Mouse (Mus musculus) neural tube, embryonic 12.5 days (tissue): Measurements from ENCODE around the gene Gls. TPM values are rescaled to one million over a fixed set of nuclear protein-coding genes. Genes with fewer than 3 reads are reported as not detected.

Experiments used
- ATAC-seq: fragments of 200-750 bp; cut with Nextera tagmentation; 2 replicates; pipeline ENCODE4 v1.8.0; 2017; ENCODE audit warnings: low read depth, mild to moderate bottlenecking, moderate TSS enrichment, moderate library complexity; ENCODE audit not compliant: low FRiP score
- H3K27ac ChIP-seq: fragments of 300-500 bp; sonication (generic); 2 replicates; pipeline ENCODE4 v1.5.1; 2016
- H3K27me3 ChIP-seq: fragments of 300-500 bp; sonication (generic); replicated peaks from 2 replicates; pipeline ENCODE4 v1.6.1; 2016; ENCODE audit warnings: mild to moderate bottlenecking
- H3K36me3 ChIP-seq: fragments of 300-500 bp; sonication (generic); 2 replicates; pipeline ENCODE4 v1.6.1; 2016; ENCODE audit warnings: mild to moderate bottlenecking
- H3K4me1 ChIP-seq: fragments of 300-500 bp; sonication (generic); 2 replicates; pipeline ENCODE4 v1.6.1; 2016
- H3K4me2 ChIP-seq: fragments of 300-500 bp; sonication (generic); replicated peaks from 2 replicates; pipeline ENCODE4 v1.6.1; 2016; ENCODE audit warnings: mild to moderate bottlenecking
- H3K4me3 ChIP-seq: fragments of 300-500 bp; sonication (generic); 2 replicates; pipeline ENCODE4 v1.5.1; 2016
- H3K9ac ChIP-seq: fragments of 300-500 bp; sonication (generic); 2 replicates; pipeline ENCODE4 v1.6.1; 2016; ENCODE audit warnings: mild to moderate bottlenecking
- H3K9me3 ChIP-seq: fragments of 300-500 bp; sonication (generic); 2 replicates; pipeline ENCODE4 v1.6.1; 2016; ENCODE audit warnings: mild to moderate bottlenecking
- WGBS: fragments of 180-500 bp; shearing (Covaris S2); methylation state at CpG from one replicate; pipeline ENCODE4 v1.1.7; 2016; 5-methylcytosine and 5-hydroxymethylcytosine counted together
- polyA plus RNA-seq: library from polyadenylated mRNA; unstranded; fragments of >200 nt; fragmentation: Nextera tagmentation; extraction: Ambion mirVana; gene quantifications from 2 replicates; pipeline ENCODE4 v1.2.1, GENCODE M21; 2016

The Gls gene
- polyA plus RNA-seq, 1 experiment from 2014 or later = 38.3 TPM

- H3K36me3 ChIP-seq = no peaks in the 10 kb centered on the region
- WGBS = 92% methylated on average over 4 of the region's 4 CpGs
- ATAC-seq = no peak
Measured at GRCm38 (mm10) chr1:52260354-52261090, 27.5 kb upstream of the Gls start.

DNA sequence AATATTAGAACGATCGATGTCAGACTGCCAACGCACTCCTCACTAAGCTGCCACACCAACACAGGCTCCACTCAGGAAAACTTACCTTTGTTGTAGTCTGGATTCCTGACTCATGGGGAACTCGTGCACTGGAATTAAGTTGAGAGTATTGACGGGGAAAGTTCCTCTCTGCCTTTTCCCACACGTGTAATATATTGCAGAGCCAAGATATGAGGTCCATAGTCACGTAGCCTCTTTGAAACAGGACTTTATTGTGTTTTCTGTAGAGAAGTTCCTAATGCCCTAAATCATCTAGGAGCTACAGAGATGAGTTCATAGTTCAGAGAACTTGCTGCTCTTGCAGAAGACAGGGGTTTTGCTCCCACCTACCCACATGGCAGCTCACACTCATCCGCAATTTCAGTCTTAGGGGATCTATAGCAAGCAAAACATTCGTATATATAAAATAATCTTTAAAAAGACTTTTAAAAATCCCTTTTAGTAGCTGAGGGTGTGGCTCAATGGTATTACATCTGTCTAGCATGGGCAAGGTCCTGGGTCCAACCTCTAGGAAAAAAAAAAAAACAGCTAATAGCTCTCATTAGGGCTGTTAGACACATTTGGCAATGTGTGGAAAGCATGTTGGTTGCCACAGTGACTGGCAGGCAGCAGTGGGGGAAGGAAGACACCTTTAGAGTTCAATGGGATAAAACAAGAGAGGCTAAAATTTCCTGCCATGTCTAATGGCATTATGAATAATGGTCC, 25.1 kb upstream of the Gls start:
- ATAC-seq = no peak
- Histone ChIP-seq H3K27me3 (no peaks in the 10 kb centered on the region), H3K36me3 (no peaks in the 10 kb centered on the region), H3K9ac (no peak overlapping the region), H3K9me3 (no peaks in the 10 kb centered on the region), H3K4me2 (no peak overlapping the region), H3K4me1 (no peaks in the 10 kb centered on the region), H3K27ac (no peak overlapping the region), H3K4me3 (no peak overlapping the region)
- 88% methylated on average over 9 of the region's 9 CpGs for WGBS

More at GRCm38 (mm10) chr1:52260354-52261090, 27.5 kb upstream of the Gls start:
- H3K9ac ChIP-seq = no peak overlapping the region
- H3K27ac ChIP-seq = no peak overlapping the region
- no peaks in the 10 kb centered on the region for H3K27me3 ChIP-seq
- no peaks in the 10 kb centered on the region for H3K4me1 ChIP-seq
- no peaks in the 10 kb centered on the region for H3K9me3 ChIP-seq
- H3K4me2 ChIP-seq = no peak overlapping the region
- no peak overlapping the region for H3K4me3 ChIP-seq

DNA sequence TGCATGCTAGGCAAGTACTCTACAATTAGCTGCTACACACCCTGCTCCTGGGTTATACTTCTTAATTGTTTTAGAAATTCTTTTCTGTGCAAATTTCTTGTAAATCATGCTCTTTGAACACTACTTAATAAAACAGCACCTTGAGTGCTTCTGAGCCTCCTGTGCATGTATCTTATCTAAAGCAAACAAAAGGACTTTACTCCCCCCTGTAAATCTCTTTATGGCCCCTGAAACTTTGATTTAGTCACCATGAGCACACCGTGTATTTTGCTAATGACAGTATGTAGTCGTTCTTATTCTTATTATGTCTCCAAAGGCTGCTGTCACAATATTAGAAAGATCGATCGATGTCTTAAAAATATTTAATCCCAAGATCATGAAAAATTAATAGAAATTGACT, 23.9 kb upstream of the Gls start:
- H3K27ac ChIP-seq = no peak overlapping the region
- no peaks in the 10 kb centered on the region for H3K4me1 ChIP-seq
- ATAC-seq = no peak
- H3K4me3 ChIP-seq = no peak overlapping the region
- H3K4me2 ChIP-seq = no peak overlapping the region
- H3K27me3 ChIP-seq = no peaks in the 10 kb centered on the region
- no peaks in the 10 kb centered on the region for H3K9me3 ChIP-seq
- no peak overlapping the region for H3K9ac ChIP-seq
- WGBS = 76% methylated on average over 4 of the region's 4 CpGs
- H3K36me3 ChIP-seq = no peaks in the 10 kb centered on the region

GRCm38 (mm10) chr1:52256194-52256593, 23.2 kb upstream of the Gls start:
- ATAC-seq = no peak
- Histone ChIP-seq H3K36me3 (no peaks in the 10 kb centered on the region), H3K4me2 (no peak overlapping the region), H3K27ac (no peak overlapping the region), H3K4me3 (no peak overlapping the region), H3K4me1 (no peaks in the 10 kb centered on the region), H3K9ac (no peak overlapping the region), H3K27me3 (no peaks in the 10 kb centered on the region), H3K9me3 (no peaks in the 10 kb centered on the region)
- WGBS = 80% methylated on average over 4 of the region's 4 CpGs

DNA sequence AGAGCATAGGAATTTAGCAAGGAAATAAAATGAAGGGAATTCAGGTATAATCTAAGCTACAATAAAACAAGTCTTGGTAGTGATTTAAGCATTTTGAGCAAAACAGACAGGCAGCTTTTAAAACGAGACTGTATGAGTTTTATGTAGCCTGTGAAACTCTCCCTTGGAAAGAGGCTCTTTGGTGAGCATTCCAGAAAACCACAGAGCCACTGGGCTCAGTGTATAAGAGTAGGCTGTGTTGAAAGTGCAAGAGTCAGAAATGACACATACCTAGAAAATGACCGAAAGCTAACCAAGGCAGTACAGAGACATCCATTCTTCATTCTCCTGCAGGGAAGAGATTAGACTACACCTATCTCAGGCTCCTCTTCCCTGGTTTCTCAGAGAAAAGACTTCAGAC, 21.4 kb upstream of the Gls start:
- no peak for ATAC-seq
- H3K4me2 ChIP-seq = no peak overlapping the region
- no peak overlapping the region for H3K27ac ChIP-seq
- H3K9me3 ChIP-seq = no peaks in the 10 kb centered on the region
- no peak overlapping the region for H3K9ac ChIP-seq
- no peaks in the 10 kb centered on the region for H3K27me3 ChIP-seq
- no peak overlapping the region for H3K4me3 ChIP-seq
- H3K4me1 ChIP-seq = no peaks in the 10 kb centered on the region
- no peaks in the 10 kb centered on the region for H3K36me3 ChIP-seq
- WGBS = 82% methylated on average over 2 of the region's 2 CpGs

DNA sequence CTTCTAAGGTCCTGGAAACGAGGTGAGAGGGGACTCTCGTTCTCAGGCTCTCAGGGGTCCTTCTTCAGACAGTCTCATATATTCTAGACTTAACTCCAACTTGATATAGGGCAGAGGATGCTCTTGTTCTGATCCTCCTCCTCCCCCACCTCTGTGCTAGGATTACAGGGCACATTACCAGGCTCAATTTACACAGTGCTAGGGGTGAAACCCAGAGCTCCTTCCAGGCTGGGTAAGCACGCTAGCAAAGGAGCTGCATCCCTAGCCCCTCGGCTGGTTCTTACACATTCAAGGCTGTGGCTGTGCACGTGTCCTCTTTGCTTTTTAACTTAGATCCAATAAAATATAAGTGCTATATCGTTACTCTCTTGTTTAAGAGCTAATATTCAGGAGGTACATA, 20.4 kb upstream of the Gls start:
- Histone ChIP-seq H3K4me3 (no peak overlapping the region), H3K4me1 (no peaks in the 10 kb centered on the region), H3K36me3 (no peaks in the 10 kb centered on the region), H3K27me3 (no peaks in the 10 kb centered on the region), H3K9me3 (no peaks in the 10 kb centered on the region), H3K4me2 (no peak overlapping the region), H3K9ac (no peak overlapping the region), H3K27ac (no peak overlapping the region)
- ATAC-seq = no peak
- 78% methylated on average over 6 of the region's 6 CpGs for WGBS

DNA sequence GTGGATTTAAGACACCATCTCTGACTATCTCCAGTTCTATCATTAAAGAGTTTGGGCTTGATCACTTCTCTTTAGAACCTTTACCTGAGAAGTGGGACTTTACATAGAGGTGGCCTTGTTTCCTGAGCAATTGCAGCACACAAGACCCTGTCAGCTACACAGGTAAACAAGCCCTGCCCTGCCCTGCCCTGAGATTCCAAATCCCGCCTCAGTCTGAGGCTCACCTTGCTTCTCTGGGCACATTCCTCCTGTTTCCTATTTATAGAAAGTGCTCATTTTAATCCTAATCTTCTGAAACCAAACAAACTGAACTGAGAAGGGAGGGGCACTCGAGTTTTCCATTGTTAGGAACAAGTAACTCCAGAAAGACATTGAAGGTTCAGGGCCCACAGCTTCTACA, 19.4 kb upstream of the Gls start:
- 78% methylated on average over 2 of the region's 2 CpGs for WGBS
- no peaks in the 10 kb centered on the region for H3K9me3 ChIP-seq
- H3K36me3 ChIP-seq = no peaks in the 10 kb centered on the region
- no peaks in the 10 kb centered on the region for H3K4me1 ChIP-seq
- no peak for ATAC-seq
- no peak overlapping the region for H3K27ac ChIP-seq
- H3K4me2 ChIP-seq = no peak overlapping the region
- H3K27me3 ChIP-seq = no peaks in the 10 kb centered on the region
- no peak overlapping the region for H3K9ac ChIP-seq
- no peak overlapping the region for H3K4me3 ChIP-seq

DNA sequence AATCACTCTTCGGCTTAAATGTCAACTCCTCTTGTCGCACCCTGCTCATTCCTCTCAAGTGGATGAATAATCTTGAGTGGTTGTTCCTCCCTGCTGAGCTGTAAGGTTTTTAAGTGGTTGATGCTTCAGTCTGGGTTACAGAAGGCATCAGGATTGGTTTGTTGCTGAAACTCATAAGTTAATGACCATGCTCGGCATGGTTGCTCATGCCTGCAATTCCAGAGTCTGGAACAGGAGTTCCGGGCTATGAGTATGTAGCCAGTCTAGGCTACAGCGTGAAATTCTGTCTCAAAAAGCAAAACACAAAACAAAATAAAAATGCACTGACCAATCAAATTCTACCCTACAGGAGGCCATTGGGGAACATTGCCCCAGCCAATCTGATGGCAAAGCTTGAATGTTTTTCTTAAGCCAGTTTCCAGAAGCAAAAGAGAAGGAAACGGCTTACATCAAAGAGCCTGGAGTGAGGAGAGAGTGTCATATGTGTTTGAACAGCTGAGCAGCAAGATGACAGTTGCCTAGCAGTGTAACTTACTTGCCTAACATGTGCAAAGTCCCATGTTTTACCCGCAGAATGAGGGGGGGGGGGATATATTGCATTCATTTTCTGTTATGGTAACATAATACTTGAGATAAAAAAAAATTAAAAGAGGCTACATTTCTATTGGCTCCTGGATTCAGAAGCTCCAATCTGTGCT, 18.2 kb upstream of the Gls start:
- Histone ChIP-seq H3K9me3 (no peaks in the 10 kb centered on the region), H3K9ac (no peak overlapping the region), H3K36me3 (no peaks in the 10 kb centered on the region), H3K4me1 (no peaks in the 10 kb centered on the region), H3K27ac (no peak overlapping the region), H3K27me3 (no peaks in the 10 kb centered on the region), H3K4me3 (no peak overlapping the region), H3K4me2 (no peak overlapping the region)
- WGBS = 79% methylated on average over 7 of the region's 7 CpGs
- ATAC-seq = no peak

DNA sequence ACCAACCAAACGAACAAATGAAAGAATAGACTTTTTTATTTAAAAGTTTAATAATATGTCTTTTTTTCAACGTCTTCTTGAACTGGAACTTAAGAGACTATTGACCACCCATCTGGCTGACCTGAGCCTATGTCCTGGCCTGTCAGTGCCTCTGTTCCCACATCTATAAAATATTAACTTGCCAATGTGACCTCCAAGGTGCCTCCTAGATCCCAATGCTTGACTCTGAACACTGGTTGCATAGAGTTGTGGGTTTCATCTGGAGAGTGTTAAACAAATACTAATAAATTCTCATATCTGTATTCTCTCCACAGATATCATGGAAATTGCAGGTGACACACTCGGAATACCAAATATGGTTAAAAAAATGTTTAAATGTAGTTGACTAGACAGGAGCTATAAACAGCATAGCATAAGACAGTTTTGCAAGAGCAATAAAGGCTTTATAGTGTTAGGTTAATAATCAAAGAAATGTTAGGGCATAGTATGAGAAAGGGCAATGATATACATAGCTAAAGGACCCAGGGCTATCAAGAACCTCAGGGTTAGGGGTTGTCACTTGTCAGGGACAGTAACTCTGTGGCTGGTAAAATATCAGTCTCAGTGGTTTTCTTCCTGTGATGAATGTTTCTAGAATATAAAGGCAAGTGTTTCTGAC, 16.0 kb upstream of the Gls start:
- no peaks in the 10 kb centered on the region for H3K4me1 ChIP-seq
- no peak for ATAC-seq
- H3K9me3 ChIP-seq = no peaks in the 10 kb centered on the region
- no peak overlapping the region for H3K4me3 ChIP-seq
- H3K27me3 ChIP-seq = no peaks in the 10 kb centered on the region
- no peak overlapping the region for H3K27ac ChIP-seq
- H3K4me2 ChIP-seq = no peak overlapping the region
- H3K36me3 ChIP-seq = no peaks in the 10 kb centered on the region
- no peak overlapping the region for H3K9ac ChIP-seq
- WGBS = 89% methylated on average over 3 of the region's 3 CpGs

GRCm38 (mm10) chr1:52242270-52242669, 9.2 kb upstream of the Gls start:
- ATAC-seq = no peak
- H3K9me3 ChIP-seq = no peaks in the 10 kb centered on the region

GRCm38 (mm10) chr1:52232766-52233140, 279 bp downstream of the Gls start:
- under 1% methylated on average over 55 of the region's 57 CpGs for WGBS
- H3K9ac ChIP-seq = peak overlapping the region; percentile 96
- peak overlapping the region; percentile 96 for H3K4me3 ChIP-seq
- peaks cover 6% of the 10 kb centered on the region for H3K4me1 ChIP-seq
- H3K27me3 ChIP-seq = no peaks in the 10 kb centered on the region; the same call in 1 of the 2 replicates
- peak overlapping the region; percentile 73 for H3K4me2 ChIP-seq
- no peaks in the 10 kb centered on the region for H3K9me3 ChIP-seq
- ATAC-seq = peak; percentile 77
- H3K27ac ChIP-seq = peak overlapping the region; percentile 93
- no peaks in the 10 kb centered on the region for H3K36me3 ChIP-seq

More at GRCm38 (mm10) chr1:52242270-52242669, 9.2 kb upstream of the Gls start:
- no peaks in the 10 kb centered on the region for H3K36me3 ChIP-seq
- no peak overlapping the region for H3K9ac ChIP-seq
- no peak overlapping the region for H3K4me2 ChIP-seq
- no peaks in the 10 kb centered on the region for H3K4me1 ChIP-seq
- no peak overlapping the region for H3K4me3 ChIP-seq
- no peaks in the 10 kb centered on the region for H3K27me3 ChIP-seq
- 63% methylated on average over 3 of the region's 3 CpGs for WGBS
- no peak overlapping the region for H3K27ac ChIP-seq
